Mouse (Mus musculus): ENCODE results near the gene Tmem86b.

- no peak for TF ChIP-seq POLR2A (IDR thresholded peaks at IDR 0.05; ENCODE audit: low read depth, low read length)
- TF ChIP-seq CTCF (IDR thresholded peaks at IDR 0.05; ENCODE audit: extremely low read depth, insufficient read depth, insufficient read length, insufficient replicate concordance), result no peak
These were observed 26.4 kb upstream of the Tmem86b start for GRCm38 (mm10) chr7:4657521-4658127.

Measured in spleen, adult 2 months (tissue).